ENCODE assay signal across 24 mouse cellular contexts in the genomic region with DNA sequence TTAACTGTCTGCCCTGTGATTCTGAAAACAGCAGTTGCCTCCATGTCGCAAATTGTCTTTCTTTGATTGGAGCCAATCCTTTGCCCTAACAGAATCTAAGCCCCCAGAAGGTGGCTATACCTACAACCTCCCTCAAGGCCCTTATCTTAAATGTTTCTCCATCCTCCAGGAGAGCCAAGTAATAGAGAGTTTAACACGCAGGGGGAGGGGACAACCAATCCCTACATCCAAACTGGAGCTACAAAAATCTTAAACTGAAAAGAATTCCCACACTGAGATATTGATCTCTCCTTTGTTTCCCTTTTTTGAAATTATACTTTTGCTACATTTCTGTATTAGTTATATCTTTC.
A peak's percentile ranks its signal among the peaks of the same experiment; 100 is the strongest.
DNase-seq lines count a peak whose midpoint lies in the region; ATAC-seq and TF ChIP-seq lines count a peak whose summit lies in the region.
"Had no signal": no experiment of that assay in that cellular context is flagged by ENCODE, and none has a peak within 500 bp of the region (broad histone marks: within the 10 kb centered on the region; RNA-seq: fewer than 3 reads in every experiment).

No protein-coding gene starts in this region.

- H3K27ac ChIP-seq in liver, embryonic 11.5 days (ENCODE audit: low read depth, low read length) = no peak overlapping the region
- no peak overlapping the region for H3K27ac ChIP-seq in liver, embryonic 13.5 days
- no peak overlapping the region for H3K27ac ChIP-seq in liver, postnatal 0 days (ENCODE audit: low read depth)
- H3K27ac ChIP-seq: forebrain, embryonic 10.5 days; gastrocnemius, adult 2 months; heart, embryonic 15.5 days; hindbrain, embryonic 10.5 days; hindbrain, embryonic 14.5 days had no signal

- ATAC-seq in liver, embryonic 11.5 days (replicated peaks; ENCODE audit: low FRiP score) = 0 out of 2 replicates have a peak, but pooled peaks have one; percentile 67
- peak; percentile 79 for ATAC-seq in liver, embryonic 13.5 days (ENCODE audit: low read depth)
- ATAC-seq in liver, postnatal 0 days = no peak
- no peak for ATAC-seq in cerebellum, adult (ENCODE audit: insufficient number of reproducible peaks, low FRiP score, low TSS enrichment)
- ATAC-seq: activated CD4-positive, CD25-positive, alpha-beta regulatory T cell, adult 4 months; forebrain, embryonic 14.5 days; inflammation-experienced regulatory T-cells, adult 6 months; Patski had no signal

- TF ChIP-seq EP300 in liver, postnatal 0 days (IDR thresholded peaks at IDR 0.05; ENCODE audit: low read depth) = no peak

- no peak overlapping the region for H3K4me2 ChIP-seq in liver, embryonic 11.5 days
- H3K4me2 ChIP-seq in liver, embryonic 13.5 days = peak overlapping the region; percentile 27
- peak overlapping the region; percentile 33; the same call in 1 of the 2 replicates for H3K4me2 ChIP-seq in liver, postnatal 0 days (ENCODE audit: low read depth, low read length)
- H3K4me2 ChIP-seq: embryonic facial prominence, embryonic 13.5 days; heart, embryonic 11.5 days; heart, embryonic 15.5 days; hindbrain, embryonic 14.5 days had no signal

- no peak for DNase-seq in liver, embryonic 11.5 days (ENCODE audit: low spot score)
- DNase-seq in liver = no peak
- DNase-seq in liver, embryonic 13.5 days = peak; percentile 3
- no peak for DNase-seq in liver, postnatal 0 days
- no peak for DNase-seq in urinary bladder, postnatal 36 days (ENCODE audit: low spot score in 2 of 2)
- DNase-seq in embryo, embryonic 10 days (ENCODE audit: low spot score) = no peak
- DNase-seq: adrenal gland, postnatal 14 days; cerebellum, adult 2 months; cerebellum, postnatal 14 days; gastrocnemius, adult 2 months; gastrocnemius, postnatal 36 days; heart, adult 18-20 months; heart, postnatal 14 days had no signal

- 71% methylated on average over 2 of the region's 2 CpGs for WGBS in liver, embryonic 11.5 days
- WGBS in liver, embryonic 13.5 days (ENCODE audit: insufficient replicate concordance) = 38% methylated on average over 2 of the region's 2 CpGs
- 60% methylated on average over 2 of the region's 2 CpGs for WGBS in liver, postnatal 0 days (ENCODE audit: insufficient replicate concordance)

- no peaks in the 10 kb centered on the region; the same call in 1 of the 2 replicates for H3K27me3 ChIP-seq in liver, embryonic 11.5 days (replicated peaks; ENCODE audit: control insufficient read depth, insufficient read depth, low read length)
- H3K27me3 ChIP-seq in liver, embryonic 13.5 days = no peaks in the 10 kb centered on the region
- no peaks in the 10 kb centered on the region for H3K27me3 ChIP-seq in liver, postnatal 0 days (ENCODE audit: insufficient read depth, low read length)
- H3K27me3 ChIP-seq: embryonic facial prominence, embryonic 13.5 days; heart, embryonic 15.5 days; Patski had no signal

- H3K9ac ChIP-seq in liver, embryonic 11.5 days (ENCODE audit: low read depth, low read length) = no peak overlapping the region
- H3K9ac ChIP-seq in liver, embryonic 13.5 days = no peak overlapping the region
- no peak overlapping the region for H3K9ac ChIP-seq in liver, postnatal 0 days (replicated peaks)
- H3K9ac ChIP-seq: embryonic facial prominence, embryonic 13.5 days; heart, embryonic 15.5 days; hindbrain, embryonic 14.5 days had no signal

- H3K9me3 ChIP-seq in liver, embryonic 11.5 days (ENCODE audit: control insufficient read depth, low read length) = no peaks in the 10 kb centered on the region
- no peaks in the 10 kb centered on the region for H3K9me3 ChIP-seq in liver, embryonic 13.5 days (replicated peaks)
- no peaks in the 10 kb centered on the region for H3K9me3 ChIP-seq in liver, postnatal 0 days (ENCODE audit: low read length)
- H3K9me3 ChIP-seq: heart, embryonic 15.5 days had no signal

- H3K4me3 ChIP-seq in liver, embryonic 11.5 days (ENCODE audit: low read depth, low read length) = no peak overlapping the region
- H3K4me3 ChIP-seq in liver, embryonic 13.5 days (replicated peaks) = no peak overlapping the region
- H3K4me3 ChIP-seq in liver, postnatal 0 days (ENCODE audit: low read depth, low read length) = no peak overlapping the region
- H3K4me3 ChIP-seq: embryonic facial prominence, embryonic 13.5 days; forebrain, embryonic 10.5 days; gastrocnemius, adult 2 months; heart, embryonic 15.5 days; hindbrain, embryonic 10.5 days had no signal

- no peaks in the 10 kb centered on the region for H3K36me3 ChIP-seq in liver, embryonic 11.5 days (ENCODE audit: control insufficient read depth, insufficient read depth, low read length)
- no peaks in the 10 kb centered on the region for H3K36me3 ChIP-seq in liver, embryonic 13.5 days
- H3K36me3 ChIP-seq in liver, postnatal 0 days (replicated peaks; ENCODE audit: insufficient read depth, low read length) = no peaks in the 10 kb centered on the region
- H3K36me3 ChIP-seq: embryonic facial prominence, embryonic 13.5 days; forebrain, embryonic 10.5 days; heart, embryonic 15.5 days; hindbrain, embryonic 10.5 days had no signal

- TF ChIP-seq CTCF in liver, postnatal 0 days (IDR thresholded peaks at IDR 0.05; ENCODE audit: low read depth) = no peak

- H3K4me1 ChIP-seq in liver, embryonic 11.5 days (replicated peaks; ENCODE audit: control insufficient read depth, insufficient read depth, low read length) = peaks cover 10% of the 10 kb centered on the region
- peaks cover 22% of the 10 kb centered on the region for H3K4me1 ChIP-seq in liver, embryonic 13.5 days (replicated peaks)
- peaks cover 4% of the 10 kb centered on the region; the same call in 1 of the 2 replicates for H3K4me1 ChIP-seq in liver, postnatal 0 days (ENCODE audit: insufficient read depth)

Comparison
In these comparisons a context has a peak if more than half of its experiments do, and no peak if none do; other contexts are left out.
1. ATAC-seq: peak in liver, embryonic 11.5 days (single experiment) and liver, embryonic 13.5 days (single experiment); none in liver, postnatal 0 days (single experiment) and cerebellum, adult (single experiment).